Mouse (Mus musculus): ENCODE measurements at regions not wholly inside any gene's neighbourhood (a gene's known extent, or its start where the extent isn't known, plus 50 kb on each side); places are given as distances from the start of the nearest gene placed in this dataset.

DNA sequence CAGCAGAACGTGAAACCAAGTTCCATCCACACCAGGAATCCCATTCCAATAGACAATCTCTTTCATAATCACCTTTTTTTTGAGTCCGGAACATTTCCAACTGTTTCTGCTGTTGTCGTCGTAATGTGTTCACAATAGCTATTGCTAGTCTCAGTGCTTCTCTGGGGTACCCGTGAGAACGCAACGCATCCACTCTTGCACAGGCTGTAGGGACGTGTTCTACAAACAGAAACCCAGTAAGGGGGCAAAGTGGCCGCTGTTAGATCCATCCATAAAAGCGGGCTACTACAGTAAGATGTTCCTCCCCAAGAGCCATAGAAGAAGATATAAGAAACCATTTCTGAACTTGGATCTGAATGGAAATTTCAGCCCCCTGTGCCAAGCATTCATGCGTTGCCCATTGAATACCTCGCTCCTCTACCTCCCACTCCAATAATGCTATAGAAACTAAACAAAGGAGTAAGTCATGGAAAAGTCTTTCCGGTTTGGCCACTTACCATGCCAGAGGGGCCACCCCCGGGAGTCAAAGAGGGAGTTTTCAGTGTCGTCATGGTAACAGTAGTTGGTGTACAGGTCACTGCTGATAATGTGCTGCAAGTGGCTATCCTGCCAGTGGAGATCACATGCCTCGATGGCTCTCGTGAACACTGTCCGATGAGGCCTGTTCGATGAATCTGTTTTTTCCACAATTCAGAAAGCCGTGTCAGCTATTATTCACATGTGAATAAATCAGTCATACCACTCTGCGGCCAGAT lies 300.6 kb upstream of the Smim15 start:
- 86% methylated on average over 21 of the region's 21 CpGs for WGBS
- H3K4me2 ChIP-seq: no peak overlapping the region
- no peak overlapping the region for H3K4me3 ChIP-seq
- no peak for ATAC-seq (replicated peaks; ENCODE audit: insufficient number of reproducible peaks, insufficient read depth, low FRiP score, low read depth)
- H3K27me3 ChIP-seq: no peaks in the 10 kb centered on the region
- no peak overlapping the region for H3K27ac ChIP-seq
- no peaks in the 10 kb centered on the region for H3K4me1 ChIP-seq (replicated peaks)
- 0 out of 2 replicates have a peak, but pooled peaks cover 7% of the 10 kb centered on the region for H3K36me3 ChIP-seq
- no peak overlapping the region for H3K9ac ChIP-seq
- H3K9me3 ChIP-seq (replicated peaks): no peaks in the 10 kb centered on the region

- Histone ChIP-seq H3K9ac (no peak overlapping the region), H3K27me3 (no peaks in the 10 kb centered on the region), H3K9me3 (replicated peaks) (no peaks in the 10 kb centered on the region), H3K4me2 (no peak overlapping the region), H3K27ac (no peak overlapping the region), H3K4me1 (replicated peaks) (no peaks in the 10 kb centered on the region), H3K36me3 (no peaks in the 10 kb centered on the region), H3K4me3 (no peak overlapping the region)
- WGBS: 80% methylated on average over 8 of the region's 8 CpGs
- no peak for ATAC-seq (replicated peaks; ENCODE audit: insufficient number of reproducible peaks, insufficient read depth, low FRiP score, low read depth)
These were observed 307.7 kb upstream of the Smim15 start for GRCm38 (mm10) chr13:107736581-107736980.

DNA sequence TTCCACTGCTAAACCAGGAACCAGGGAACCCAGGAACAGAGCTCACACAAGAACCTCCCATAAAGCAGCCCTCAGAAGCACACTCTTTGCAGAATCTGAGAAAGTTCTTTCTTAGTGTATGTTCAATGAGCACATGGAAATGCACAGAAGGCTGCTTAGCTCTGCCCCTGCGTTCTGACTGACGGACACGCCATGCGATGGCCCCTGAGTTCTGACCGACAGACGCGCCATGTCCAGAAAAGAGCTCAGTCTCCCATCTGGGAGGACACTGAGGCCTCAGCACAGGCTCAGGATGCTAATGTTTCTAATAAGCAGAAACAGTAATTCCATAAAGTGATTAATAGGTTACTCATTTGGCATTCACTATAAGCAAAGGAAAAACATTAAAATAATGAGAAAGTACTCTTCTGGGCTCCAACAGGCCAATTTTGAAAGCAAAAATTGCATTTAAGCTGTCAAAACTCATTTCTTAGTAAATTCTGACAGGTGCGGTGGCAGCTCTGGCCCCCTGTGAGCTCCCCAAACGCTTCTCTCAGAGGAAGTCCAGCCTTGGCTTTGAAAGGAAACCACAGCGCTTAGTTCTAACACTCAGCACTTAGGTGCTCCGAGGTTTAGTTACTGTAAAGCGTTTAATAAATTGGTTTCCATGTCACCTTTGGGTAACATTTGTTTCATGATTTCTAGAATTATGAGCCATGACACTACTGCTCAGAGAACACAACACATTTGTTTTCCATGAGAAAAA lies 309.9 kb upstream of the Smim15 start:
- no peaks in the 10 kb centered on the region for H3K27me3 ChIP-seq
- H3K9ac ChIP-seq: no peak overlapping the region
- H3K4me1 ChIP-seq (replicated peaks): no peaks in the 10 kb centered on the region
- H3K9me3 ChIP-seq (replicated peaks): no peaks in the 10 kb centered on the region
- H3K36me3 ChIP-seq: no peaks in the 10 kb centered on the region
- H3K4me2 ChIP-seq: no peak overlapping the region
- no peak for ATAC-seq (replicated peaks; ENCODE audit: insufficient number of reproducible peaks, insufficient read depth, low FRiP score, low read depth)
- no peak overlapping the region for H3K27ac ChIP-seq
- no peak overlapping the region for H3K4me3 ChIP-seq
- 87% methylated on average over 12 of the region's 12 CpGs for WGBS

DNA sequence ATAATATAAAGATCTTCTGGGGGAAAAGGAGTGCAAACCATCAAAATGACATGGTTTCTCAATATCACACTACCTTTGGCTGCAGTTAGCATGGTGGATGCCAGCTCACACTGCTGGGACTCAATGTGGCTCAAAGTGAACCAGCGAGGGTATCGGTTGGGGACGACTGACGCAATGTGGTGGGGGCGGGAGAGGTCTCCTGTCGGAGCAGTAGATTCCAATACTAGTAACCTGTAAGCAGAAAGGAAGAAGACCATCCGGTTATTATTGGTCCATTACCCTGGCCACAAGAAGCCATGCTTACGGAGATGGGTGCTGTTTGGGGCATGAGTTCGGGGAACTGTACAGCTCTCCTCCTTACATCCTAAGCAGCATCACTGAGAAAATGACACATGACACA lies 313.3 kb upstream of the Smim15 start:
- Histone ChIP-seq H3K4me3 (no peak overlapping the region), H3K36me3 (peaks cover 25% of the 10 kb centered on the region), H3K4me2 (no peak overlapping the region), H3K27ac (no peak overlapping the region), H3K27me3 (no peaks in the 10 kb centered on the region), H3K4me1 (replicated peaks) (no peaks in the 10 kb centered on the region), H3K9ac (no peak overlapping the region), H3K9me3 (replicated peaks) (no peaks in the 10 kb centered on the region)
- ATAC-seq (replicated peaks; ENCODE audit: insufficient number of reproducible peaks, insufficient read depth, low FRiP score, low read depth): no peak
- 93% methylated on average over 9 of the region's 9 CpGs for WGBS

- H3K9me3 ChIP-seq (replicated peaks): no peaks in the 10 kb centered on the region
- no peak overlapping the region for H3K27ac ChIP-seq
- 94% methylated on average over 20 of the region's 20 CpGs for WGBS
- no peak for ATAC-seq (replicated peaks; ENCODE audit: insufficient number of reproducible peaks, insufficient read depth, low FRiP score, low read depth)
- no peak overlapping the region for H3K4me3 ChIP-seq
- peaks cover 25% of the 10 kb centered on the region for H3K36me3 ChIP-seq
- H3K4me2 ChIP-seq: no peak overlapping the region
- H3K9ac ChIP-seq: no peak overlapping the region
- no peaks in the 10 kb centered on the region for H3K27me3 ChIP-seq
- H3K4me1 ChIP-seq (replicated peaks): no peaks in the 10 kb centered on the region
These were observed 317.8 kb upstream of the Smim15 start for GRCm38 (mm10) chr13:107726491-107726890.

DNA sequence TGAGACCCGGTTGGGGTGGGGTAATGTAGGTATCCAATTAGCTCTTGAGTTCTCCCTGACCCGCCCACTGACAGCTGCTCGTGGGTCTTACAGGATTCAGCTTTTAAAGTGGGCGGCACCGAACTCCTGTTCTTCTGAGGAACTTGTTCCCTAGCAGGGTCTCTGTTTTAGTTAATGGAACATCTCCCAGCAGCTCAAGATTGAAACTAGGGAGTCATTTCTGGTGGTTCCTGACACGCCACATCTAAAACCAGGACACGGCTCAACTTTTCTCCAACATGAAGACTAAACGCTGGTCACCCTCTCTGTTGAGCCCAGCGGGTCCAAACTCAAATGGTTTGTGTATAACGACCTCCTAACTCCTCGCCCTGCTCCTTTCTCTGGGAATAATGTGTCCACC lies 322.3 kb upstream of the Smim15 start:
- no peak overlapping the region for H3K9ac ChIP-seq
- no peak for ATAC-seq (replicated peaks; ENCODE audit: insufficient number of reproducible peaks, insufficient read depth, low FRiP score, low read depth)

GRCm38 (mm10) chr13:107720874-107721574 lies 323.2 kb upstream of the Smim15 start:
- Histone ChIP-seq H3K9ac (no peak overlapping the region), H3K4me1 (replicated peaks) (no peaks in the 10 kb centered on the region), H3K27ac (no peak overlapping the region), H3K4me2 (no peak overlapping the region), H3K9me3 (replicated peaks) (no peaks in the 10 kb centered on the region), H3K27me3 (no peaks in the 10 kb centered on the region), H3K4me3 (no peak overlapping the region), H3K36me3 (no peaks in the 10 kb centered on the region)
- ATAC-seq (replicated peaks; ENCODE audit: insufficient number of reproducible peaks, insufficient read depth, low FRiP score, low read depth): no peak
- WGBS: 64% methylated on average over 8 of the region's 8 CpGs

More for the DNA sequence above, 322.3 kb upstream of the Smim15 start:
- H3K9me3 ChIP-seq (replicated peaks): no peaks in the 10 kb centered on the region
- WGBS: 78% methylated on average over 11 of the region's 11 CpGs
- no peak overlapping the region for H3K27ac ChIP-seq
- H3K4me1 ChIP-seq (replicated peaks): no peaks in the 10 kb centered on the region
- no peak overlapping the region for H3K4me3 ChIP-seq
- H3K4me2 ChIP-seq: no peak overlapping the region
- no peaks in the 10 kb centered on the region for H3K27me3 ChIP-seq
- H3K36me3 ChIP-seq: peaks cover 7% of the 10 kb centered on the region

GRCm38 (mm10) chr13:107718973-107719620 lies 325.1 kb upstream of the Smim15 start:
- WGBS: 56% methylated on average over 14 of the region's 14 CpGs
- no peak for ATAC-seq (replicated peaks; ENCODE audit: insufficient number of reproducible peaks, insufficient read depth, low FRiP score, low read depth)
- no peaks in the 10 kb centered on the region for H3K36me3 ChIP-seq
- no peak overlapping the region for H3K4me3 ChIP-seq
- H3K4me1 ChIP-seq (replicated peaks): no peaks in the 10 kb centered on the region
- no peak overlapping the region for H3K27ac ChIP-seq
- no peak overlapping the region for H3K9ac ChIP-seq
- H3K27me3 ChIP-seq: no peaks in the 10 kb centered on the region
- H3K9me3 ChIP-seq (replicated peaks): no peaks in the 10 kb centered on the region
- no peak overlapping the region for H3K4me2 ChIP-seq

DNA sequence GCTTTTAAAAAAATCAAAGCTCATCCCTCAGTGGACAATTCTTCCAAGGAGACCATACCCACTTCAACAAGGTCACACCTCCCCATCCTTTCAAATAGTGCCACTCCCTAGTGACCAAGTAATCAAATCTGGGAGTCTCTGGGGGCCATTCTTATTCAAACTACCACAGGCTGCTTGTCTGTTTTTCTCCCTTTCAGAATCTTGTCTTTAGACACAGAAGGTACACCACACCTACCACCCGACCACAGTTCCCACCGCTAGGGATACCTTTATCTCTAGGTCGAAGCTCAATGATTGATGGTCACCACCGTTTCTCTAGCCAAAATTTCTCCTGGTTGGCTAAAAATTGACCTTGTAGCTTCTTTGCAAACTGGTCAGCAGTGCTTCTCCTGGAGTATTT lies 328.6 kb upstream of the Smim15 start:
- H3K4me1 ChIP-seq (replicated peaks): no peaks in the 10 kb centered on the region
- H3K9me3 ChIP-seq (replicated peaks): no peaks in the 10 kb centered on the region
- H3K36me3 ChIP-seq: no peaks in the 10 kb centered on the region
- H3K27ac ChIP-seq: no peak overlapping the region
- WGBS: 82% methylated on average over 4 of the region's 4 CpGs
- no peaks in the 10 kb centered on the region for H3K27me3 ChIP-seq
- no peak overlapping the region for H3K4me3 ChIP-seq
- no peak overlapping the region for H3K4me2 ChIP-seq
- no peak for ATAC-seq (replicated peaks; ENCODE audit: insufficient number of reproducible peaks, insufficient read depth, low FRiP score, low read depth)
- no peak overlapping the region for H3K9ac ChIP-seq

- 40% methylated on average over 1 of the region's 1 CpGs for WGBS
- ATAC-seq (replicated peaks; ENCODE audit: insufficient number of reproducible peaks, insufficient read depth, low FRiP score, low read depth): no peak
- no peaks in the 10 kb centered on the region for H3K36me3 ChIP-seq
- H3K9me3 ChIP-seq (replicated peaks): no peaks in the 10 kb centered on the region
- no peaks in the 10 kb centered on the region for H3K4me1 ChIP-seq (replicated peaks)
- H3K4me3 ChIP-seq: no peak overlapping the region
- H3K27ac ChIP-seq: no peak overlapping the region
- H3K4me2 ChIP-seq: no peak overlapping the region
- no peak overlapping the region for H3K9ac ChIP-seq
- H3K27me3 ChIP-seq: no peaks in the 10 kb centered on the region
These were observed 330.2 kb upstream of the Smim15 start for GRCm38 (mm10) chr13:107714001-107714400.

DNA sequence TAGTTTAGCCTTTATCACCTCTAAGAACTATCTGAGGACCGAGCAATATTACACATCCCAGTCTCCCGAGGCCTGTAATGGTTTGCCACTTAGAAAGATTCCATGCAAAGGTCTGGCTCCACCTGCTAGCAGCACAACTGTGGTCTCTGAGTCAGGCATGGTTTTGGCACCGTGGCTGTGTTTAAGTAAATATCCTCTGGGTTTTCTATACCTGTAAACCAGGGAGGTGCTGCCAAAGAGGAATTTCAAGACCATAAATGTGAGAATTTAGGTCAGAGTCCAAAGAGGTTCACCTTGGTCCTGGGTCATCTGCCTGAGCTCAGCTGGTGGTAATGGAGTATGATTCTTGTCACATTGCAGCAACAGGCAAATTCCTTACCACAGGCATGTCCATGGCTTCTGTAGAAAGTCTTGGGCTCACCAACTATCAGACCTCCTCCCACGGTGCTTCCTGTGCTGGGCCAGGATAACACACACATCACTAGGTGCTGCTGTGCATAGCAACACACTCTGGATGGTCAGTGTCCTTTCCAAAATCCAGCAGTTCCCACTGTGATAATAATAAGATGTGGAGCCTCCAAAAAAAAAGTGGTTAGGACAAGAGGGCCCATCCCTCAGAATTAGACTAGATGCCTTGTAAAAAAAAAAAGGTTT lies 332.8 kb upstream of the Smim15 start:
- no peaks in the 10 kb centered on the region for H3K9me3 ChIP-seq (replicated peaks)
- WGBS: 67% methylated on average over 4 of the region's 4 CpGs
- H3K4me1 ChIP-seq (replicated peaks): no peaks in the 10 kb centered on the region
- no peak overlapping the region for H3K4me2 ChIP-seq
- H3K36me3 ChIP-seq: no peaks in the 10 kb centered on the region
- H3K9ac ChIP-seq: no peak overlapping the region
- H3K4me3 ChIP-seq: no peak overlapping the region
- no peaks in the 10 kb centered on the region for H3K27me3 ChIP-seq
- no peak for ATAC-seq (replicated peaks; ENCODE audit: insufficient number of reproducible peaks, insufficient read depth, low FRiP score, low read depth)
- no peak overlapping the region for H3K27ac ChIP-seq
